Mouse (Mus musculus) CH12.LX (cell line): ENCODE results near the gene Scgb1b15.
"Not testable (repeated sequence)": the region's sequence is repeated elsewhere in the genome, so short reads cannot be mapped to it uniquely, and the experiment has no call there.

Experiments used
- BHLHE40 ChIP-seq: IDR thresholded peaks from 2 replicates; pipeline ENCODE4 v1.6.1; 2011; ENCODE audit warnings: mild to moderate bottlenecking, low read depth, low read length, improper control_type of control experiment
- CTCF ChIP-seq, 2 experiments: IDR thresholded peaks in 1 of 2; conservative IDR thresholded peaks in 1 of 2; 2 replicates each; pipeline ENCODE4 v1.5.1; 2011 to 2012; ENCODE audit warnings: low read depth in 2 of 2, low read length in 2 of 2, improper control_type of control experiment in 1 of 2, inconsistent platforms in 1 of 2, mild to moderate bottlenecking in 1 of 2, moderate library complexity in 1 of 2
- E2F4 ChIP-seq: IDR thresholded peaks from 2 replicates; pipeline ENCODE4 v1.6.1; 2011; ENCODE audit warnings: low read depth, low read length, improper control_type of control experiment; ENCODE audit not compliant: insufficient replicate concordance
- EP300 ChIP-seq: IDR thresholded peaks from 2 replicates; pipeline ENCODE4 v1.6.1; 2011; ENCODE audit warnings: low read length, improper control_type of control experiment
- HCFC1 ChIP-seq: IDR thresholded peaks from 2 replicates; pipeline ENCODE4 v1.6.1; 2012; ENCODE audit warnings: low read depth, mild to moderate bottlenecking, inconsistent platforms, low read length, improper control_type of control experiment
- MAFK ChIP-seq: IDR thresholded peaks from 2 replicates; pipeline ENCODE4 v1.6.1; 2011; ENCODE audit warnings: low read length, improper control_type of control experiment; ENCODE audit not compliant: insufficient replicate concordance
- POLR2A ChIP-seq: IDR thresholded peaks from 2 replicates; pipeline ENCODE4 v1.6.1; 2011; ENCODE audit warnings: low read depth, mild to moderate bottlenecking, improper control_type of control experiment, low read length
- POLR2AphosphoS2 ChIP-seq: IDR thresholded peaks from 2 replicates; pipeline ENCODE4 v1.6.1; 2011; ENCODE audit warnings: low read depth, low read length, improper control_type of control experiment
- TCF12 ChIP-seq: IDR thresholded peaks from 2 replicates; pipeline ENCODE4 v1.6.1; 2014; ENCODE audit warnings: low read depth, mild to moderate bottlenecking, inconsistent platforms, low read length, improper control_type of control experiment
- USF2 ChIP-seq: conservative IDR thresholded peaks from 2 replicates; pipeline ENCODE4 v1.6.1; 2011; ENCODE audit warnings: low read depth, low read length, improper control_type of control experiment
- ZC3H11A ChIP-seq: IDR thresholded peaks from 2 replicates; pipeline ENCODE4 v1.6.1; 2012; ENCODE audit warnings: low read depth, mild to moderate bottlenecking, inconsistent platforms, low read length, improper control_type of control experiment
- ZKSCAN1 ChIP-seq: IDR thresholded peaks from 2 replicates; pipeline ENCODE4 v1.6.1; 2012; ENCODE audit warnings: low read depth, inconsistent platforms, low read length, improper control_type of control experiment, borderline replicate concordance
- ZNF384 ChIP-seq: IDR thresholded peaks from 2 replicates; pipeline ENCODE4 v1.6.1; 2012; ENCODE audit warnings: low read depth, low read length, improper control_type of control experiment, inconsistent platforms

DNA sequence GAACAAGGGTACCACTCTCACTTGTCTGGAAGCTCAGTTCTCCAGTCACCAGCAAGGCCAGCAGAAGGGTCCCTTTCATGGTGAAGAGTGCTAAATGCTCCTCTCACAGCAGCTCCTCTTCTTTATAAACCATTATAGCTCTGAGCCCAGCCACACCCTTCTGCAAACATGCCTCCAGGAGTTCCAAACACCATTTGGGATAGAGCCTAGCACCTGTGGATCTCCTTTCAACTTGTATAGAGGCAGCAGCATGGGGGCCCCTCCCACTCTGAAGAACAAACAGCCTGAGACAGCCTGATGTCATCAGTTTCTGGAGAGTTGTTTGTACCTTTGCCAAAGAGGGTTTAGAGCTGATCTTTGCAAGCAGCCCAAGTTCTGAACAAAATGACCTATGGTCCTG lies 6.8 kb upstream of the Scgb1b15 start, which contains the start of gene Scgb2b15:
- TF ChIP-seq CTCF (conservative IDR thresholded peaks at IDR 0.05 in 1 of 2, IDR thresholded peaks at IDR 0.05 in 1 of 2; ENCODE audit: low read depth in 2 of 2, low read length in 2 of 2); EP300; POLR2A; HCFC1; MAFK; BHLHE40; ZNF384; ZKSCAN1; TCF12; E2F4; USF2; POLR2AphosphoS2; ZC3H11A: not testable (repeated sequence)
